Mouse (Mus musculus): ENCODE measurements around the gene Zfp709.
"Not testable (repeated sequence)": the region's sequence is repeated elsewhere in the genome, so short reads cannot be mapped to it uniquely, and the experiment has no call there.

The Zfp709 gene

GRCm38 (mm10) chr8:71925791-71926190 lies 44.0 kb downstream of the Zfp709 start:
- DNase-seq (ENCODE audit: low spot score): no peak

DNA sequence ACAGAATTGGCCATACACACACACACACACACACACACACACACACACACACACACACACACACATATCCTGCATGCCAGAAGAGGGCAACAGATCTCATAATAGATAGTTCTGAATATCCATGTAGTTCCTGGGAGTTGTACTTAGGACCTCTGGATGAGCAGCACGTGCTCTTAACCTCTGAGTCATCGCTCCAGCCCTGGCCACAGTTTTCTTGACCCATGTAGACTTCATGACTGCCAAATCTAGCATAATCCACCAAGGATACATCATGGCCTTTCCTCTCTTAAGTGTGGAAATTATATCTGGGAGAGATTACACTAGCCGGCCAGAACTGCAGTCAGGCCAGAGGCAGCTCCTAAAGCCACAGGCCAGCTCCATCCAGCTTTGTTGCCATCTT lies 44.7 kb downstream of the Zfp709 start:
- DNase-seq (ENCODE audit: low spot score): no peak

- DNase-seq (ENCODE audit: low spot score): no peak
Measured at GRCm38 (mm10) chr8:71927779-71928178, 46.0 kb downstream of the Zfp709 start.

DNA sequence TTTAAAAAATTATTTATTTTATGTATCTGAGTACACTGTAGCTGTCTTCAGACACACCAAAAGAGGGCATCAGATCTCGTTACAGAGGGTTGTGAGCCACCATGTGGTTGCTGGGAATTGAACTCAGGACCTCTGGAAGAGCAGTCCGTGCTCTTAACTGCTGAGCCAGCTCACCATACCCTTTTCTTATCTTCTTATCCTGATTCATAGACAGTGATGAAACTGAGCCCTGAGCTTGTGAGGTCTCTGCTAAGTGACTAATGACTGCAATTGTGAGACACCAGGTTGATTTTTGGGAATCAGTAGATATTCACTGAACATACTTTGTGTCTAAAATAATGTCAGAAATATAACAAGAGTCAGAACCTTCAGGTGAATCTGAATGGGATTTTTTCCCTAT lies 56.2 kb downstream of the Zfp709 start:
- not testable (repeated sequence) for DNase-seq (ENCODE audit: low spot score)

- no peak for DNase-seq (ENCODE audit: low spot score)
Measured at GRCm38 (mm10) chr8:71940293-71941208, 58.7 kb downstream of the Zfp709 start.

DNA sequence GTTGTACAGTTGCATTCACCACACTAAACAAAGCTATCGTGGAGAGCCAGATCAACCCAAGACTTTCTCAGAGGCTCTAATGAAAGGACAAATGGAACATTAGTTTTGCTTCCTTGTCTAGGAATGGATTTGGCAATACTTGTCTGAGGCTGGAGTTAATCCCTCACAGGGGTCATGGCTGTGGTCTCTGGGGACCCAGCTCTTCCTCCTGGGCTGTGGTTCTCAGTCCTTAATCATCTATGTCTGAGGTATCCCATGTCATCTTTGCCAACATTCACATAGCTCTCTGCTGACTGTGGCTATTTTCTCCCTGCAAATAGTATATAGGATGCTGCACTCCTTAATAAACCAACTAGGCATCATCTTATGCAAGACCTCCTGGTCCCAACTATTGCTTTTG lies 60.0 kb downstream of the Zfp709 start:
- DNase-seq (ENCODE audit: low spot score): no peak

Measured in embryo, embryonic 10 days (tissue).